Mouse (Mus musculus) heart, adult 8-10 months (tissue): Measurements from ENCODE around the gene Ddx56. TPM values are rescaled to one million over a fixed set of nuclear protein-coding genes. Genes with fewer than 3 reads are reported as not detected.

ENCODE experiments used
- DNase-seq: peaks from one replicate; pipeline ENCODE4 v3.0.0; 2022; ENCODE audit warnings: low spot score
- total RNA-seq, 4 experiments: library from RNA; stranded (reverse); gene quantifications; 2 replicates each; pipeline ENCODE4 v1.2.4; 2022

Ddx56 gene
- 10 to 100 TPM; 22.6 to 23.5 (median 23.0) TPM for total RNA-seq

DNA sequence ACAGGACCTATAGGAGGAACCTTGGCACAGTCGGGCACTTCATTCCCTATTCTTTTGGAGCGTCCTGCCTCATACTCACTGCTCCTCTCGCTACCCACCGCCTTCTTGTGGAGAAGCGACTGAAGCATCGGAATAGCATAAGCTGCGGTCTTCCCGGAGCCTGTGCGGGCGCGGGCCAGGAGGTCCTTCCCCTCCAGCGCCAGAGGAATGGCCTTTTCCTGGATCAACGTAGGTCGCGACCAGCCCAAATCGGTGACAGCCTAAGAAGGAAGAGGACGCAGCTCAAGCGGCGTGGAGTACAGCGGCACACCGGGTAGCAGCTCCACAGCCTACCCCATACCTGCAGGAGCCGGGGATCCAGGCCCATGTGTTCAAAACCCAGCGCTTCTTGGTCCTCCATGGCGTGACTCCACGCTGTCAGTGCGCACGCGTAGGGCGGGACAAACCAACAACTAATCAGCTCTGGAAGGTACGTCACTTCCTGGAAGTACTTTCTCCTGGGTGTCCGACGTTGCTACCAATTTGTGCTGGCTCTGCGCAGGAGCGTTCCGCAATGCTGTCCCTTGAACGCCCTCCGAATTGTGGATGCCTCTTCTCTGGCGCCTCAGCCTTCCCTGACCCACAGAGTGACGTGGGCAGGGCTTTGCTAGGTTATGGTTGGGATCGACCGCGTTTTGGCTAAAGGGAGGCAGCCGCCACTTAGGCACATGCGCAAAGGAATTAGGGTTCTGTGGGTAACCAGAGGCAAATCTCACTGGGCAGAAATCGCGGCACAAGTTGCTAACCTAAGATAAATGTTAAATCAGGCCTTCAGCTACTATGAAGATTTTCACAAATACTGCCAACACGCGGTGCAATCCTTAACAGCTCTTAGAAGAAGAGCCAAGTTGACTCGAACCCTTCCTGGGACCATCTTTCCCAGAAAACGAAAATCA is at the start of gene Ddx56:
TSS of gene Ddx56 (minus strand) at position 453 of the 935 bp plus-strand sequence.
- DNase-seq: peak; percentile 94

DNA sequence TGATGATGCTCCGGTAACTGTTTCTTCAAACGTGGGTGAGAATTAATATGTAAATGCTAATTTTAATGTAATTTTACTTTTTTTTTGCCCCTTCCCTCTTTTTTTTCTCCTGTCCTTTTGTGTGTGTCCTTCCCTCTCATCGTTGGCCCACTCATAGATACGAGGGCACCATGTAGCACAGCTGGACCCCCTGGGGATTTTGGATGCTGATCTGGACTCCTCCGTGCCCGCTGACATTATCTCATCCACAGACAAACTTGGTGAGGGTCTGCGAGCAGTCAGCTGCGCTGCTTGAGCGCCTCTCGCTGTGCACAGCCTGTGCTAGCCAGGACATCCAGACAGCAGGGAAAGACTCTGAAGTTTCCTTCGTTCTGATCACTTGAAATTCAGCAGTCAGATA is 49.2 kb upstream of the Ddx56 start:
- no peak for DNase-seq

DNA sequence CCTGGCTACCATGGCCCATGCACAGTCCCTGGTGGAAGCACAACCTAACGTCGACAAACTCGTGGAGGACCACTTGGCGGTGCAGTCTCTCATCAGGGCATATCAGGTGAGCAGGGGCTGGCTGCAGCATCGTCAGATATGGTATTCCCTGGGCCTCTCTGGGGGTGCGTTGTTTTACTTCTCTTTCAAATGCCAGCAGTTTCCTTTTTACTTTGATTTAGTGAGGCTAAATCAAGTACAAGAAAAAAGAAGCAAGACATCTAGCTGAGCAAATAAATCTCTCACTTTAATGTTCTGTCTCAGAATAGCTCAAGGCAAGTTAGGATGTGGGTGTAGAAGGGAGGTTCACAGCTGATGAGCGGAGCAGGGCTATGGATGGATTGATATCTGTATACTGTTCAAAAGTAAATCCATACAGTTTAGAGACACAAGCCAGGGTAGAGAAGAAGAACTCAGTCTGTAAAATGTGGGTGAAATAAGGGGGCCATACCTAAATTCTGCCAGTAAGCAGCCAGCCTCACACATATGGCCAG is 46.4 kb upstream of the Ddx56 start:
- DNase-seq: no peak

DNA sequence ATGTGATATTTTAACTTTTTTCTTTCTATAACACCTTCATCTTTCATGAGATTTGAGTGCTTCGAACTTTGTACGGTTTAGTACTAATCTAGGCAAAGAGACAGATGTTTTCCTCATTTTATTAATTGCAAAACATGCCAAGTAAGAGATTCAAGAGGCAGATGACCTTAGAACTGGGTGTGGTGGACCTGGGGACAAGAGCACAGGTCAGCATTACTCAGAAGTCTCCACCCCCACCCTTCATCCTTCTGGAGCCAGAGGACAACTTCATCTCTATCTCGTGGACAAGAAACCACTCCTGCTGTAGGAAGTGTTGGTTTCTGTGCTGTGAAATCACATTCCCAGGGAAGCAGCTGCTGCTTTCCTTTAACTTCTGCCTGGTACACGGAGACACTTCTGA is 40.6 kb upstream of the Ddx56 start:
- DNase-seq: no peak

DNA sequence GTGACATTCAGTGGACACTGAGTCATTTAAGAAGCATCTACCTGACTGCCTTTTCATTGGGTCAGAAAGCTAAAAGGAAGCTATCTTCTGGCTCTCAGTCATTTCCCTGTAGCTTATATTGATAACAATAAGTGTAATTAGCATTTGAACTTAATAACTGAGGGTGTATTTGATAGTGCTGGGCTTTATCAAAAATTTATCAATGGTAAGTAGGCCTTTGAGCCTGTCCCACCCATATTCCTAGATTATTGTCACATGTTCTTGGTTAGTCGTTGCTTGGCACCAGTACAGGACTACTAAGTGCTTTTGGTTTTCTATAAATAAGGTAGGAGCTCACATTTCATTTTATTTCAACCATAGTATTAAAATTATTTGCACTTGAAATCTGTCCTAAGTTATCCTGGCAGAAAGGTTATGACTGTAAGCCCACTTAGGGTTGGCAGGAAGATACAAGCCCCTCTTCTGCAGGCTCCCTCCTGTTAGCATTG is 38.4 kb upstream of the Ddx56 start:
- DNase-seq: no peak

DNA sequence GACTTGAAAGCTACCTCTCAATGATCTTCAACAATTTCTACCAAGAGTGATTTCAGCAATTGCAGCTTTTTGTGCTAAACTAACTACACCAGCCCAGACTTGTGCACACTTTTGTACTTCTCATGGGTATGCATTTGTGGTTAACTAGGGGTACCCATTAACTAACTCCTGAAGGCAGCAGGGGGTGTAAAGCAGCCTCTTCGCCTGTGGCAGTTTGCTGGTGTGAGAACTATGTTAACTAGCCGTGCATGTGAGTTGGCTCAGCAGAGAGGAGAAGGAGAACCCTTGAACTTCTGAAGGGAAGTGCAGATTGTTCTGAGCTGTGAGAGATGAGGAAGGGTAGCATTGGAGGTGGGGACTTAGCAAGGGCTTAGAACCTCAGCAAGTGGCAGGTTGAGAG is 35.2 kb upstream of the Ddx56 start:
- no peak for DNase-seq

DNA sequence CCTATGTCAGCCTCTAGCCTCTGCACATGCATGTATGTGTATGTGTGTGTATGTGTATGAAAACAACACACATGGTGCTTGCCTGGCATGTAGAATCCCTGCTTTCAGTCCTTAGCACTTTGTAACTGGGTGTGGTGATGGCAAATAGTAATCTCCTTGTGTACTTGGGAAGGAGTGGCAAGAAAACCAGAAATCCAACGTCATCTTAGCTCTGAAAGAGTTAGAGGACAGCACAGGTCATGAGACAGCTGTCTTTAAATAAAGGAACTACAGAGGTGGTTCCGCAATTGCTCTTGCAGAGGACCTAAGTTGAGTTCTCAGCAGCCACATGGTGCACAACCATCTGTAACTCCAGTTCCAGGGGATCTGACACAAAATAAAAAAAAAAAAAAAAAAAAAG is 31.9 kb upstream of the Ddx56 start:
- DNase-seq: no peak

DNA sequence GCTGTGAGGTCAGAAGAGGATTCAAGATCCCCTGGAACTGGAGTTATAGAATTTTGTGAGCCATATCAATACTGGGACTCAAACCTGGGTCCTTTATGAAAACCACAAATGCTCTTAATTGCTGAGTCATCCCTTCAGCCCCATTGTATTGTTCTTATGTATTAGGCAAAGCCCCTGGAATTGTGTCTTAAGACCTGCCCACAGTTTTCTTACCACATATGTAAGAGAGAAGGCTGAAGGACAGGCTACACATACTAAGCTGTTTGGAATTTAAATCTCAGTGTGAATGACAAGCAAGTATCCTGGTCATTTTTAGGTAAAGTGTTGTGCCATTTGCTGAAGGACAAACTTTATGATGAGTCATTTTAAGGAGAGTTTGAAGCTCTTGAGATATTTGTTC is 28.5 kb upstream of the Ddx56 start:
- DNase-seq: no peak

DNA sequence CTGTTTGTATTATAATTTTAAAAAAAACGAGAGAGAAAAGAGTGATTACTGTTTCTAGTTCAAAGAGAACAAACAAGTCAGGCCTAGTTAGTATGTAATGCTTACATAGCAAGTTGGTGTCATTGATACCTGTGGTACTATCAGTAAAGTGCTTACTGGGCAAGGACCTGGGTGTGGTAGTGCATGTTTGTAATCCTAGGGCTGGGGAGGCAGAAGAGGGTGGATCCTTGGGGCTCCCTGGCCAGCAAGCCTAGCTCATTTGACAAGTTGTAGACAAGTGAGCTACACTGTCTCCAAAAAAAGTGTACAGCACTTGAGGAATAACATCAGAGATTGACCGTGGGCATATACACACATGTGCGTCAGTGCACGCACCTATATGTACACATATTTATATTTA is 27.1 kb upstream of the Ddx56 start:
- DNase-seq: no peak

DNA sequence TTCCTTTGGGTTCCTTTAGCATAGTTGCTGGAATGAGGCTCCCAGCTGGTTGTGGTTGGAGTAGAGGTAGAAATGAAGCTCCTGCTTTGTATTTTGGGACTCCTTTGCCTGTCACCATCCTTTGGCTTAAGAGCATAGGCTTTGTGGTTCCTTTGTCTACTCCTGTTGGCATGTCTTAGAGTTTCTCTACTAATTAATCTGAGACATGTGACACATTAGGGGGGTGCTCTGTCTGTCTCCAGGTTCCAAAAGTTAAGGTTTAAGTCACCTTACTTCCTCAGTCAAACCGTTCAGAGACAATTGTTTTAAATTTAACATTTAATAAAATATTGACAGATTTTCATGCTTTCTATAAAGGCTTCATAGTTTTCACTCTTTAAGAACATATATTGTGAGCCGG is 26.0 kb upstream of the Ddx56 start:
- no peak for DNase-seq

DNA sequence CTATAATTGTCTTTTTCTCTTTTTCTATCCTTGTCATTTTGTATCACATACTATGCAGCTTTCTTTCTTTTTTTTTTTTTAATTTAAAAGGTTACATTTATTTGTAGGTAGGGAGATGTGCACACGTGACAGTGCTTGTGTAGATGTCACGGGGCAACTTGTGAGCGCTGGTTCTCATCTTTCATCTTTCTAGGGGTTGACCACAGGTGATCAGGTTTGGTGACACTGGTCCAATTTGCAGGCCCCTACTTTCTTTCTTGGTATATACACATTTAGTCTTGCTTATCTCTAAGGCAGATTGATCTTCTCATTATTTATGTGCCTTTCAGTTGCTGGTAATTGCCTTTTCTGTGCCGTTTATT is 25.4 kb upstream of the Ddx56 start:
- DNase-seq: no peak

DNA sequence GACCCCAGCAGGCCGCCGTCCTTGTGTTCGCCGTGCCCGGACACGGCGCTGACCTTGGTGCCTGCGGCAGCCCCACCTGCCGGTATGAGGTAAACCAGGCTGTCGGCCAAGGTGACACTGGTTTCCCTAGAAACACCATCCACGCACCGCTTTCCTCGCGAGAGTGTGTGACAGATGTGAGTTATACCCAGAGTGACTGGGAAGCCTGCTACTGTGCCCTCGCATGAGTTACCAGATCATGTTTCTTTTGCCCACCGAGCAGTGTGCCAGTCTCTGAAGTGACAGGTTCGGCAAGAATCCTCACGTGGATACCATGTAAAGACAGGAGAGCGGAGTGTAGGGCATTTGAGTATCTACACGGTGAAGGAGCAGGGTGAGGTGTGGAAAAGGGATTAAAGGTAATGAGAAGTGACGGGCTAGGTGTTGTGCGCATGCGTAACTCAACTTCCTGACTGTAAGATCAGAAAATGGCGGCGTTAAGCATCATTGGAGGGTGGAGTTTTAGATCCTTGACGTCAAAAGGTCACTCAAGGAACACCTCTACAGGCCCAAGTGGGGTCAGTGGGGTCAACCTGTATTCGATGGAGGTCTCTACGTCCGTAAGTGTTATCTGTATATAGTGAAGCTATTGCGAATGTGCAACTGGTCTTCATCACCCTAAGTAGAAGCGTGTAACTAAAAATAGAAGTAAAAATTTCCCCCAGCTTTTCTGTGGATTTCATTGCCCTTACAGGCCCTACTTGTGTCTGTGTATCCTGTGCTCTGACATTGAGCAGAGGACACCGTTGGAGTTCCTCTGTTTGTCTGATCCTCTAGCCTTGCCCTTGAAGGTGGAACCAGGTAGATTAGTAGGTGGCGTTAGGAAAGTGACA is 24.8 kb upstream of the Ddx56 start:
- peak; percentile 75 for DNase-seq

DNA sequence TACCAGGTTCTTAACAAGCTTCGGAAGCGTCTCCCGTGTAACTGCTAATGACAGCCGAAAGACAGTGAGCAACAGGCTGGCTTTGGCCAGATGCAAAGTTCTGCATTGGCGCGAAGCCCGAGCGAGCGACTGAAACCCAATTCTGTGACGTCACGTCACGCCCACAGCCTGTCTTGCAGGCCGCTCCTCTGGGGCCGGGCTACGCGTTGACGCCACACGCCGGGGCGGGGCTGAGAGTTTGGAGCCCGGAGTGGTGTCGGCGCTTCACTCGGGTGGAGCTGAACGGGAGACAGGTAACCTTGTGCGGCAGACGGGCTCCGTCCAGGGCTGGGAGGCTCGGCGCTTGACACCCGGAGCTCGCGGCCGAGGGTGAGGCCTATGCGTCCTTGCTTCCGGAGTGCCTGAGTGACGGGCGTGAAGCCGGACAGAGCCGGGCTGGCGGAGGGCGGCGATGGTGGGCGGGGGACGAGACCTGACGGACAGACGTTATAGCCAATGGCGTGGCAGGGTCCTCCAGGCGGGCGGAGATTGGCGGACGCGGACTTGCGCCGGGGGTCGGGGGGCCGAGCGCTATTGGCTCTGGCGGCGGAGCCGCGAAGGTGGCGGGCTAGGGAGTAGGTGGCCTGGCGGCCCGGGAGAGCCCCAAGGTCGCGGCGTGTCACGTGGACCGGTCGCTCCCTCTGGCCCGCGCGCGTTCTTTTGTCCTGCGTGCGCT is 24.0 kb upstream of the Ddx56 start, which contains the start of gene Ogdh:
TSS of gene Ogdh (plus strand) at position 233 of the 715 bp plus-strand sequence.
- DNase-seq: peak; percentile 98

DNA sequence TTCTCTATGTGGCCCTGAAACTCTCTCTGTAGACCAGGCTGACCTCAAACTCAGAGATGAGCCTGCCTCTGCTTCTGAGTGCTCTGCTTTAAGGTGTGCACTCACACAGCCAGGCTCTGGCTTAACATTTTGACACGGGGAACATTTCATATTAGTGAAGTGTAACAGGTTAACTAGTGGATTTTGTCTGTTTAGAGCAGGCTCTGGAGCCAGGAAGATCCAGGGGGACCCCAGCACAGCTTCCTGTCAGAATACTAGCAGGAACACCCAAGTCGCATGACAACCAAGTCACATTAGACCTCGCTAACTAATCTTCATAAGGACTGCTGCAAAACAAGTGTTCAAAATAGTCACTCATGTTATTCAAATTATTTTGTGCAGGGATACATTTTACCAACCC is 23.3 kb upstream of the Ddx56 start:
- DNase-seq: no peak

DNA sequence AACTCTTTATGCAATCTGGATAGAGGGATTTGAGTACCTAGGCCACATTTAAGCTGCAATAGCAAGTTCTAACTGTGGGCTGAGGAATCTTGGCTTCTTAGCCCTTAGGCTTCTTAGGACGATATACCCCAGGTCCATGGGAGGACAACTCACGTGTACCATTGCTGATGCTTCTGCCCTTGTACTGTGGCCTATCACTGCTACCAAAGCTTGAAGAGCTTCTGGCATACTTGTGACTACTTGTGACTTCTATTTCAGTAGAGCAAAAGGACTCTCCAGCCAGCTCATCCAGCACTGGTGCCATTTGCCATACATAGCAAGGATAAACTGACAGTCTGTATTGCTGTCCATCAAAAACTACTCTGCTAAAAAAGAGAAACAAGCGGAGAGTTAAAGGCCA is 22.6 kb upstream of the Ddx56 start:
- DNase-seq: peak; percentile 48

DNA sequence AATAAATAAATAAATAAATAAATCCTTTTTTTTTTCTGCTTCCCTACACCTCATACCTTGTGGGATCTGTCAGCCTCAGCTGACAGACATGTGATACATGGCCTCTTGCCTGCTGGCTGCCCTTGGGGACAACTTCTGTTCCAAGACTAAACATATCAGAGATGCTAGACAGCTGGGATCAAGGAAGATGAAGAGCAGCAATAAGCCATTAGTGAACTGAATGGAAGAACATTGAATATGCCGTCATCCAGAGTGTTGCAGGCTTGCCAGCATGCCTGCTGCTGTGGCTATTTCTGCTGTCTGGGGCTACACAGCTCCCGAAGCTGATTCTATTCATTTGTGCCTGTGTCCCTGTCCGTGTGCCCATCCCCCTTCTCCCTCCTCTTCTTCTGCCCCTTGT is 15.4 kb upstream of the Ddx56 start:
- peak; percentile 68 for DNase-seq

DNA sequence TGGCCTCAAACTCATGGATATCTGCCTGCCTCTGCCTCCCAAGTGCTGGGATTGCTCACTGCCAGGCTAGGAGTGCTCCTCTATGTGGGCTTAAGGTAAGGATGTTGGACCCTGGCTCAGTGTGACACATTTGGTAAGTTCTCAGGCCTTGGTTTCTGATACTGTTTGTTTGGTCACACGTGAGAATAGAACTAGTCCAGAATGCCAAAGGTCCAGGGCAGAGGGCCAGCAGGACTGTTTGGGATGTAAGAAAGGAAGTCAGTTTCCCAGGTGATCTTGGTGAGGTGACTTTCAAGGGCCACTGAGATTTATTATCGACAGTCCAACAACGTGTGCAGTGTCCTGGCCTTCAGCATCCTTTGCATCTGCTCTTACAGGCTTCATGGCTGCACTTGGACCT is 8.9 kb upstream of the Ddx56 start:
- DNase-seq: no peak

DNA sequence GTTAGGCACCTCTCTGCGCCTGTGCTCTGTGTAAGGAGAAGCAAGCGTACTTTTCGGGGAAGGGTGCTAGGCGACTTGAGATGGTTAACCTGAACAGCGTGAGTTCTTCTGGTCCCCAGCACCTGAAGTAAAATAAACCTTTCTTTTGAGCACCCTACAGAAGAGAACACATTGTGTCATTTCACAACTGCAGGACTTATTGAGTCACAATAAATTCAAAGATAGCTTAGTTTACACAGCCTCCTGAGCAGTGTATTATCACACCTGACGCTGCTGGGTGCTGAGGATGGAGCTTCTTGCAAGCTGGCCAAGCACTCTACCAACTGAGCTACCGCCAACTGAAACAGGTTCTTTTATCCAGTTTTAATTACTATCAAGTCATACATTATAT is 7.5 kb upstream of the Ddx56 start:
- DNase-seq: no peak

DNA sequence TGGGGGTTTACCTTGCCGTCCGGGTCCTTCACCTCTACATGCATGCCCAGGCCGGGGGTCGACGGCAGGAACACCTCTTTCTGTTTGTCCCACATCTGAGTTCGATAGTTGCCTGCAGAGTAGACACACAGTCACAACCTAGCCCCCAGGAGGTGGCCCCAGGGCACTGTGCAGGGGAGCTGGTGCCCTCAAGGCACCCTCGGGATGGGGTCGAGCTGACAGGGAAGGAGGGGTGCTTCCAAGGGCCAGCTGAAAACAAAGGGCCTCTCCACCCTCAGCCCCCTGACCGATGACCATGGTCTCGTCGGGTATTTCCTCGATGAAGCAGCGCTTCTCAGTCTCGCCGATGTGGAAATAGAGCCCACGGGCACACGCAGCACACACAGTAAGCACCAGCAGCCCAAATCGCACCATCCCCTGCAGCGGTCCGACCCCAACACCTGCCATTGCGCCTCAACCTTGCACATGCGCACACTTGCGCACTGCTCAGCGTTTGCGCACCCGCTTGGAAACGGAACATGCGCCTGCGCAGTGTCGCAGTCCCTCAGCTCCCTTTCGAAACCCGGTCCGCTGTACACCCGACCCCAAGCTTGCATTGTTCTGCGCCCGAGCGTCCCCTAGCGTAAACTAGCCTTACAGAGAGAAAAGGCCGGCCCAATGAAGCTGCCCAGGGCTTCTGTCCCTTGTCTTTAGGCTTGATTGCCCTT is 7.0 kb upstream of the Ddx56 start, which contains the start of gene Tmed4:
TSS of gene Tmed4 (minus strand) at position 484 of the 707 bp plus-strand sequence.
- DNase-seq: peak; percentile 99

DNA sequence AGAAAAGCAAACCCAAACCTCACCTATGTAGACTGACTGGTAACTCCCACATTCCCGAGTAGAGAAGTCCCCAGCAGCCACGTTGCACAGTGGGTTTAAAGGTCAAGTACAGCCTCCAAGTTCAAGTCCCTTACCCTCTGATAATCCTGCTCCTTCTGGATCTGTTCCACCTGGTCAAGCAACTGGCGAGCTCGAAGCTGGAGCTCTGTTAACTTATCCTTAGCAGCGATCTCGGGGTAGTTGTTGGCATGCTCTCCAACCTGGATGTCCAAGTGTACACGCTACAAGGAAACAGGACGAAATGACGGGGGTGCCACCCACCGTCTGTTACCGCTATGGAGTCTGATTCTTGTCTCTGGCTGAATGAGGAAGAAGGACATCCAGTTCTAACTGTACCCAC is 6.0 kb upstream of the Ddx56 start:
- no peak for DNase-seq

DNA sequence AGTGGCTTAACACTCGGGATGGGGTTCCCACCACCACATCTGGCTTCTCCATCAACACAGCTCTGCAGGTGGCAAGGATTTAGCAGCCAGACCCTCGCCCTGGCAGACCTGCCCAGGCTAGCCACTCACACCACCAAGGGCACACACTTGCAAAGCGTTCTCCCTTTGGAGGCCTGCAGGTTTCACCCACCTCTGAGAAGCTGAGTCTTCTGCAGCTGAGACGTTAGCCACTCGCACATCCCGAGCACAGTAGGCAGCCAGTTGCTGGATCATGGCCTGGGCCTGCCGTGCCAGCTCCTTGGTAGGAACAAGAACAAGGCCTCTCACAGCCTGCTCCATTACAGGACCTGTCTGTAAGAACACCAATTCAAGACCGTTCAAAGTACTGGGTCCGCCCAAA is 951 bp downstream of the Ddx56 start:
- DNase-seq: no peak
